ENCODE assay signal across 8 mouse cellular contexts in genomic region chr17:47887381-47888154, GRCm38 (mm10). TPM values are rescaled to one million over a fixed set of nuclear protein-coding genes. Genes with fewer than 3 reads are reported as not detected.
A peak's percentile ranks its signal among the peaks of the same experiment; 100 is the strongest.
DNase-seq lines count a peak whose midpoint lies in the region; ATAC-seq lines count a peak whose summit lies in the region.

No protein-coding gene starts in this region.

- H3K27ac ChIP-seq in forebrain, embryonic 11.5 days (ENCODE audit: low read depth, low read length), result peak overlapping the region; percentile 46; the same call in 1 of the 2 replicates
- H3K27ac ChIP-seq in liver, embryonic 11.5 days (ENCODE audit: low read depth, low read length), result peak overlapping the region; percentile 82
- peak overlapping the region; percentile 92 for H3K27ac ChIP-seq in stomach, embryonic 16.5 days (ENCODE audit: low read length)

- no peak overlapping the region for H3K4me3 ChIP-seq in forebrain, embryonic 11.5 days (ENCODE audit: low read depth, low read length)
- H3K4me3 ChIP-seq in liver, embryonic 11.5 days (ENCODE audit: low read depth, low read length), result no peak overlapping the region
- H3K4me3 ChIP-seq in stomach, embryonic 16.5 days (replicated peaks; ENCODE audit: low read length), result no peak overlapping the region

- intact Hi-C loops in left cerebral cortex, postnatal 4 days (cut with DNase I), result no loop called here
- intact Hi-C loops in left cerebral cortex, postnatal 25 days (cut with DNase I), result no loop called here

- H3K36me3 ChIP-seq in forebrain, embryonic 11.5 days (ENCODE audit: control insufficient read depth, insufficient read depth, low read length), result no peaks in the 10 kb centered on the region; the same call in 1 of the 2 replicates
- peaks cover 3% of the 10 kb centered on the region; the same call in 1 of the 2 replicates for H3K36me3 ChIP-seq in liver, embryonic 11.5 days (ENCODE audit: control insufficient read depth, insufficient read depth, low read length)
- no peaks in the 10 kb centered on the region for H3K36me3 ChIP-seq in stomach, embryonic 16.5 days (ENCODE audit: control insufficient read depth, insufficient read depth, low read length)

- H3K9ac ChIP-seq in forebrain, embryonic 11.5 days (ENCODE audit: low read length), result 0 out of 2 replicates have a peak overlapping the region, but pooled peaks have one; percentile 14
- peak overlapping the region; percentile 20 for H3K9ac ChIP-seq in liver, embryonic 11.5 days (ENCODE audit: low read depth, low read length)
- peak overlapping the region; percentile 55 for H3K9ac ChIP-seq in stomach, embryonic 16.5 days (ENCODE audit: low read length)

- H3K4me1 ChIP-seq in forebrain, embryonic 11.5 days (replicated peaks; ENCODE audit: control insufficient read depth, insufficient read depth, low read length), result peaks cover 20% of the 10 kb centered on the region
- peaks cover 48% of the 10 kb centered on the region for H3K4me1 ChIP-seq in liver, embryonic 11.5 days (replicated peaks; ENCODE audit: control insufficient read depth, insufficient read depth, low read length)
- peaks cover 37% of the 10 kb centered on the region for H3K4me1 ChIP-seq in stomach, embryonic 16.5 days (ENCODE audit: control insufficient read depth, insufficient read depth, low read length)

- H3K4me2 ChIP-seq in forebrain, embryonic 11.5 days (ENCODE audit: low read depth, low read length, severe bottlenecking), result no peak overlapping the region
- H3K4me2 ChIP-seq in liver, embryonic 11.5 days, result peak overlapping the region; percentile 46
- peak overlapping the region; percentile 33; the same call in 1 of the 2 replicates for H3K4me2 ChIP-seq in stomach, embryonic 16.5 days (ENCODE audit: low read depth, low read length)

- DNase-seq in left cerebral cortex, postnatal 4 days, result peak; percentile 74
- DNase-seq in left cerebral cortex, postnatal 25 days (ENCODE audit: low spot score in 2 of 2), result no peak
- DNase-seq in forebrain, embryonic 11.5 days (ENCODE audit: low spot score), result peak; percentile 76
- peak; percentile 76 for DNase-seq in liver, embryonic 11.5 days (ENCODE audit: low spot score)
- DNase-seq in spleen, postnatal 14 days (ENCODE audit: low spot score in 2 of 2), result no peak
- DNase-seq in layer of hippocampus, postnatal 10 days (ENCODE audit: low spot score in 2 of 2), result no peak
- DNase-seq in spleen, postnatal 10 days (ENCODE audit: low spot score in 2 of 2), result no peak

- H3K9me3 ChIP-seq in forebrain, embryonic 11.5 days (ENCODE audit: control insufficient read depth, low read length), result no peaks in the 10 kb centered on the region
- H3K9me3 ChIP-seq in liver, embryonic 11.5 days (ENCODE audit: control insufficient read depth, low read length), result no peaks in the 10 kb centered on the region
- no peaks in the 10 kb centered on the region for H3K9me3 ChIP-seq in stomach, embryonic 16.5 days (replicated peaks; ENCODE audit: control insufficient read depth, low read length)

- no peaks in the 10 kb centered on the region for H3K27me3 ChIP-seq in forebrain, embryonic 11.5 days (ENCODE audit: control insufficient read depth, insufficient read depth, low read length)
- no peaks in the 10 kb centered on the region for H3K27me3 ChIP-seq in liver, embryonic 11.5 days (replicated peaks; ENCODE audit: control insufficient read depth, insufficient read depth, low read length)
- H3K27me3 ChIP-seq in stomach, embryonic 16.5 days (ENCODE audit: control insufficient read depth, insufficient read depth, low read length), result no peaks in the 10 kb centered on the region

- 17% methylated on average over 13 of the region's 13 CpGs for WGBS in forebrain, embryonic 11.5 days
- WGBS in liver, embryonic 11.5 days, result 11% methylated on average over 13 of the region's 13 CpGs
- 12% methylated on average over 13 of the region's 13 CpGs for WGBS in stomach, embryonic 16.5 days

- ATAC-seq in forebrain, embryonic 11.5 days (replicated peaks; ENCODE audit: low FRiP score), result peak; percentile 69
- peak; percentile 56 for ATAC-seq in liver, embryonic 11.5 days (replicated peaks; ENCODE audit: low FRiP score)
- ATAC-seq in stomach, embryonic 16.5 days (ENCODE audit: insufficient read depth, low FRiP score), result peak; percentile 59

RNA-seq across cellular contexts. Expression of gene Foxp4, which starts 36.9 kb away (rescaled TPM):
- 10 to 100 TPM; 78.3 to 89.0 TPM for total RNA-seq in left cerebral cortex, postnatal 4 days (2021)
- 10 to 100 TPM; 41.3 to 42.7 TPM for total RNA-seq in left cerebral cortex, postnatal 25 days (2021)
- polyA plus RNA-seq in forebrain, embryonic 11.5 days (2014; fragmentation: Nextera tagmentation; extraction: Ambion mirVana), result 26.1 and 27.8 TPM in 2 replicates
- 21.3 and 21.6 TPM in 2 replicates for polyA plus RNA-seq in liver, embryonic 11.5 days (2014; fragmentation: Nextera tagmentation; extraction: Ambion mirVana)
- 10.5 and 13.9 TPM in 2 replicates for polyA plus RNA-seq in stomach, embryonic 16.5 days (2015; fragmentation: Nextera tagmentation; extraction: Ambion mirVana)
- total RNA-seq in layer of hippocampus, postnatal 10 days (2021), result 10 to 100 TPM; 51.1 to 57.6 TPM

RNA-seq across cellular contexts. Expression of gene Mdfi, which starts 53.1 kb away (rescaled TPM):
- 1 to 10 TPM; 2.5 to 3.7 TPM for total RNA-seq in left cerebral cortex, postnatal 4 days (2021)
- total RNA-seq in left cerebral cortex, postnatal 25 days (2021), result 1 to 10 TPM in 1 of 2 experiments, under 1 TPM in 1; 0.80 to 1.4 TPM
- polyA plus RNA-seq in forebrain, embryonic 11.5 days (2014; fragmentation: Nextera tagmentation; extraction: Ambion mirVana), result 20.6 and 23.6 TPM in 2 replicates
- 15.9 and 16.3 TPM in 2 replicates for polyA plus RNA-seq in liver, embryonic 11.5 days (2014; fragmentation: Nextera tagmentation; extraction: Ambion mirVana)
- polyA plus RNA-seq in stomach, embryonic 16.5 days (2015; fragmentation: Nextera tagmentation; extraction: Ambion mirVana), result 10.4 and 11.2 TPM in 2 replicates
- total RNA-seq in layer of hippocampus, postnatal 10 days (2021), result 1 to 10 TPM; 1.3 to 2.0 TPM

Comparison
In these comparisons a context has a peak if more than half of its experiments do, and no peak if none do; other contexts are left out.
1. DNase-seq: peak in left cerebral cortex, postnatal 4 days (single experiment), forebrain, embryonic 11.5 days (single experiment) and liver, embryonic 11.5 days (single experiment); none in left cerebral cortex, postnatal 25 days (0 of 2), spleen, postnatal 14 days (0 of 2), layer of hippocampus, postnatal 10 days (0 of 2) and spleen, postnatal 10 days (0 of 2).
2. Peak in every context shown above with its lines, with median percentiles within 50 percentile points of each other: ATAC-seq, H3K27ac ChIP-seq and H3K9ac ChIP-seq.